Mouse (Mus musculus): ENCODE results near the gene Majin.

Majin gene

DNA sequence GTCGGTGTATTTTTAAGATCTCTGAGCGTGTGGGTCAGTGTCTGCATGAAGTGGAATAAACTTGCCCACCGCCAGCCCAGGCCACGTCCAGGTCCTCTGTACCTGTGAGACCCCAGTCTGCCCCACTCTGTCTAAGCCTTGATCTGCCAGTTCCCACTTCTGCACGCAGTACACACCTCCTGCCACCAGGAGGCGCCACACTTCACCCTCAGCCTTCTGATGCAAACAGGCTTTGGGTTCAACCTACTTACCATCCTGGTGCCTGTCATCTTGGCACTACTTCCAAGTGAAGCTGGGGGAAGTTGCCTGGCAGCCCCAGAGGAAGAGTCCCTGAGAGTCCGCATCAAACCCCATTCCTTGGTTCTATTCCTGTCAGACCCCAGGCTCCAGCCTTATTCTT, 78.0 kb downstream of the Majin start:
- in situ Hi-C loops (cut with MseI, MboI), result loop anchor here (5.0 to 10.0 kb wide), 2 partner anchors 63 to 70 kb away; partner anchors contain the start of gene Men1 (in 1 of the 2)

DNA sequence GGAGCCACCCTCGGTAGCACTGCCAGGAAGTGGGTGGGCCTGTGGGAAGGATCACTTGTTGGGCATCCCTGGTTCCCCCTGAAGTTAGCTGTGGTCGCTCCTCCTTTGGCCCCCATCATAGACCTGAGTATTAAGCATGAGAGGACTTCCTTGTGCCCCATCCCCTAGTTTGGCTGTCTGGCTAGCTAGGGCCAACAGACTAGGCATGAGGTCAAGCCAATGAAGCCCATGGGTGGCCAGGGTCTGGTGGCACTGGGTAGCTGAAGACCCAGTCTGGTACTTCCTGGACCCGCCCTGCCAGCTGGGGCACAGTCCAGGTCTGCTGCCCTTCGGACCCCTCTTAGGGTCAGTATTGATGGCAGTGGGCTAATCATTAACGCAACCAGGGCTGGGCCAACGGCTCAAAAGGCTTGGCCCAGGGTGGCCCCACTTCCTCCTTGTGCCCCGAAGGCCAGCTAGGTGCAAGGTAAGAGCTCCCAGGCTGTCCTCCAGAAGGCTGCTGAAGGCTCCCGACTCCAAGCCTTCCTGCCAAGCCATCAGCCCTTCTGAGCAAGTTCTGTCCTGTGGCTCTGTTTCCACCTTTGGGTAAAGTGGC, 78.7 kb downstream of the Majin start:
- in situ Hi-C loops (cut with MseI, MboI), result loop anchor here (5.0 to 10.0 kb wide), 2 partner anchors 62 to 69 kb away; partner anchors contain the start of gene Men1 (in 1 of the 2)

DNA sequence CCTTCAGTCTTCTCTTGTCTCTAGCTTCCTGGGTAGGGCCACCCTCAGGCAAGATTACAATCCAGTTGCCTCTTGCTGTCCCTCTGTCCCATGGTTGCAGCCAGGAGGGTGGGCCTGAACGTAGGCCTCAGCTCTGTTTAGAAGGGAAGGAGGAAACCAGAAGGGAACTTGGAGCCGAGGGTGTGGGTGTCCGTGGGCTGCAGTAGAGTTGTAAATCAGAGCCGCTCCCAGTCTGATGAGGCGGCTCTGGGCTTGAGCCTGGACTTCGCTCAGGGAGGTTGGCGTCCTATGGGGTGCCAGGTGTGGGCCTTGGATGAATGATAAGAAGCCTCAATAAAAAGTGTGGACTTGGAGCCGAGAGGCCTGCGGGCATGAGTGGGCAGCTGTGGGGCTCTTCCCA, 80.0 kb downstream of the Majin start:
- in situ Hi-C loops (cut with MseI, MboI), result loop anchor here (5.0 to 10.0 kb wide), 2 partner anchors 61 to 68 kb away; partner anchors contain the start of gene Men1 (in 1 of the 2)

DNA sequence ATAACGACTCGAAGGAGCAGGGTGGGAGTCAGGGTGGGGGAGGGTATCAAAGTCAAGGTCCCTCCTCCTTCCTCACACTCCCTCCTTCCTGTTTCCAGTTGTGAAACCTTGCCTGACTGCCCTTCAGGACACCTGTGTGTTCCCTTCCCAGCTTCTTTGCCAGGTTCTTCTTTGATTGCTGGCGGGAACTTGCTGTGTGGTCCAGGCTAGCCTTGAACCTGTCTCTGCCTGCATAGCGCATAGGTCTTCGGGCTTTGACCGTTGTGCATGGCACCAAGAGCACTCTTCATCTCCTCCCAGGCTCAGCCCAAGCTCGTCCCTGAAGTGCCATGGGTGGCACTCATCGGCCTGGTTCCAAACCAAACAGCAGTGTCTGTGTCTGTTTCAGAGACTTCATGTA, 80.8 kb downstream of the Majin start:
- in situ Hi-C loops (cut with MseI, MboI), result loop anchor here (5.0 to 10.0 kb wide), 3 partner anchors 37 to 67 kb away; partner anchors contain the start of gene Men1 (in 1 of the 2)

DNA sequence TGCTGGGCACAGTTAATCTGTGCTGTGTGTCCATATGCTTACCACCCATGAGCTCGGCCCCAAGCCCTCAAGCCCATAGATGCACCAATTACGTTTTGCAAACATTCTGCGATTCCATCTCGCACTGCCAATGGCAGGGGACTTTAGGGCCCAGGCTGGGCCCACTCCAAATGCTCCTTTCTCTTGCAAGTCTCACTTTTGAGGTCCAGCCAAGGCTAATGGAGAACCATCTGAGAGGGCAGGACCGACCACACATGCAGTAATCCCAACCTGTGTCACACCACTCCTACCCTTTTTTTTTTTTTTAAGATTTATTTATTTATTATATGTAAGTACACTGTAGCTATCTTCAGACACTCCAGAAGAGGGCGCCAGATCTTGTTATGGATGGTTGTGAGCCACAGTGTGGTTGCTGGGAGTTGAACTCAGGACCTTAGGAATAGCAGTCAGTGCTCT, 81.6 kb downstream of the Majin start:
- in situ Hi-C loops (cut with MseI, MboI), result loop anchor here in 1 of 2 experiments (5.0 to 10.0 kb wide), 2 partner anchors 37 to 59 kb away; no protein-coding TSS in a partner anchor

DNA sequence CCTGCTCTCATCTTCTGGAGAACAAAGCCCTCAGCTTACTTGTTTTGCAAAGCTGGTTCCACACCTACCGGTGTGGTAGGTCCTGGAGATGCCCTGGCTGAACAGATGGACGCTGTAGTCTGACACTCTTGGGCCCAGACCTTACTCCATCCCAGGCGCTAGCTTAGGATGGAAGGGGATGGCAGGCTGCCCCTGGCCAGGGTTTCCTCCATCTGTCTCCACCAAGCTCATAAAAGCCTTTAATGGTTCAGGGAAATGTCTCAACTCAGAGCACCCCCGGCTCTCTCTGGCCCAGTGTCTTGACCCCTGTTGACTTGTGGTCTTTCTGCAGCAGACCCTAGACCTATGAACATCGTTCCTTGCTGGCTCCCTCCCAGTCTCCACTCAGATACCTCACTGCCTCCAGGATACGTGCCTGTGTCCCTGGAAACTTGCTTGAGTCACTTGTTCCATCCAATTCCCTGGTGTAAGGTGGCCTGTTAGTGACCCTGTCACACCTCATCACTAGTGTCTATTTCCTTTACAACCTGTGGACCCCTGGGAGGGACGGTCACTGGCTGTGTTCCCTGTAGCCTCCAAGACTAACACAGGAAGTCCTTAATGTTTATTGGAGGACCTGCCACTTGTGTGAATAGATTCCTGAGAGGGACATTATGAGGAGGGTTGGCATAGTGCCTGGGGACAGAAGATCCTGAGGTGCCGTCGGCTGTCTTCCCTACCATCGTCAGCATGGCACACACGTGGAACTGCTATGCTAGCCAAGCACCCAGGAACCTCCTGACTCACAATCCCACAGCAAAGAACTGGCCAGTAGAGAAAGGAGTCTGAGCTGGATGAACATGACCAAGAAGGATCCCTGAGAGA, 83.3 kb downstream of the Majin start:
- in situ Hi-C loops (cut with MseI, MboI), result loop anchor here in 1 of 2 experiments (5.0 to 10.0 kb wide), 2 partner anchors 35 to 57 kb away; no protein-coding TSS in a partner anchor

DNA sequence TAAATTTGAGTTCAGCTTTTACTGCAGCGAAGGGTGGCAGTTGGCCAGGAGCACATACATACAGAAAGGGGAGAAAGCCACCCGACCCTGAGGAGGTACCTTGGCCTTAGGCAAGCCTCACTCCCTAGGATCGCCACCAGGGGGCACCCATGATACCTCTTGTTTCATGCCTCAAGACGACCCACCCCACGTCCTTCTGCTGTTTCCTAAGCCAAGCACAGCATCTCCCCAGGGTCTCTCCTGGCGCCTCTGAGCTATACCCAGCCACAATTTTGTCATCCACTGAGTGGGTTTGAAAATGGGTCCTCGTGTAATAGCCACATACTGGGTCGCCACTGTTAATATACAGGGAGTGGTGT, 84.0 kb downstream of the Majin start:
- in situ Hi-C loops (cut with MseI, MboI), result loop anchor here in 1 of 2 experiments (5.0 to 10.0 kb wide), 2 partner anchors 34 to 57 kb away; no protein-coding TSS in a partner anchor

DNA sequence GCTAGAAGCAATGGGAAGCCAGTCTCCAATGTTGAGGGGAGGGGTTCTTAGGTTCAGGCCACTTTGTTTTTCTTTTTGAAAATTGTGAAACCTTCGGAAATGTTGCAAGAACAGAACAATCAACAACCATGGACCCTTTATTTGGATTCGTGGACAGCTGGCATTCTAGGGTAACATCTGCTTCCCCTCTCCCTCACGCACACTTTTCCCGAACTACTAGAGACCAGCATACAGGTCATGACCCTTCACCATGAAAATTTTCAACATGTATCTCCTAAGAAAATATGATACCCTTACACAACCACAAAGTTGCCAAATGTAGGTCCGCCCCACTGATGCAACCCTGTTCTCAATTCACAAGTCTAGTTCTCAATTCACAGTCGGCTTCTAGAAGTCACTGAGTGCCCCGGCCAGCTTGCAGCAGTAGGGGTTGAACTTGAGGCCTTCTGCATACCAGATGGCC, 84.5 kb downstream of the Majin start:
- in situ Hi-C loops (cut with MseI, MboI), result loop anchor here in 1 of 2 experiments (5.0 to 10.0 kb wide), 2 partner anchors 34 to 56 kb away; no protein-coding TSS in a partner anchor

DNA sequence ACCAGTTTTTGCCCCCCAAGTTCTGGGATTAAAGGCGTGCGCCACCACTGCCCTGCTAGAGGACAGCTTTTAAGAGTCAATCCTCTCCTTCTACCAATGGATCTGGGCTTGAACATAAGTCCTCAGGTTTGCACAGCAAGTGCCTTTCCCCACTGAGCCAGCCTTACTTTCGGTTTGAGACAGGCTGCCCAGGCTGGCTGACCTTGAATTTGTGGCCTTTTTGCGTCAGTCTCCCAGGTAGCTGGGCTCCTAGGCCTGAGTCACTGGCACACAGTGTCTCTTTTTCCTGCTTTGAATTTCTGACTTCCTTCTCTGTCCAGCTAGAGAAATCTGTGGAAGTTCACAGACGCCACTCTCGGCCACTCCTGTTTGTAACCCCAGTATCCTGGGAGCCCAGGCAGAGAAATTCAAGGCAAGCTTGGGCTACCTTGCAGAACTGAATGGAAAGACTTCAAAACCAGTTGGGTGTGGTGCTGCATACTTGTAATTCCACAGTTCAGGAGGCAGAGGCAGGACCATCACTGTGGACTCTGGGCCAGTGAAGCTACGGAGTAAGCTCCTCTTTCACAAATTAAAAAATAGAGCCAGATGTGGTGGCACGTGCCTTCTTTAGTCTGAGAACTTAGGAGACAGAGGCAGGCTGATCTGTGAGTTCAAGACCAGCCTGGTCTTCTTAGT, 85.7 kb downstream of the Majin start:
- in situ Hi-C loops (cut with MseI, MboI), result loop anchor here (5.0 to 10.0 kb wide), 3 partner anchors 32 to 55 kb away; partner anchors contain the start of gene Cdc42bpg (in 1 of the 2)

DNA sequence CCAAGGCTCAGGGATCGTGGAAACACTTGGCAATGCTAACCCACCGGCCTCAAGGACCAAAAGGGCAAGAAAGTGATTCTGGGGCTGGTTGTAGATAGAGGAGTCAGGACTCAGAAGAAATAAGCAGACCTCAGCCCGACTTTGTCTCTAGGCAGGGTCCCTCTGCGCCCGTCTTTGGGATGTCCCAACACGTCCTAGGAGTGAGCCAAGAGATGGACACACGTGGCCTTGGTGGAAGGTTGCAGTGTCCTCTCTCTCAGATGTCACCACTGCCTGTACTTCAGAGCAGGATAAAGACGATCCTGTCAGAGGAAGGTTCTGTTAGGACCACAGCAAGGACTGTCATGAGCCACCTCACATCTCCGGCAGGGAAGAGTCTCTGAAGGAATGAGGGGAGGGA, 86.5 kb downstream of the Majin start:
- in situ Hi-C loops (cut with MseI, MboI), result loop anchor here in 1 of 2 experiments (5.0 kb wide), 1 partner anchor 37 kb away; the partner anchor contains the start of gene Cdc42bpg

DNA sequence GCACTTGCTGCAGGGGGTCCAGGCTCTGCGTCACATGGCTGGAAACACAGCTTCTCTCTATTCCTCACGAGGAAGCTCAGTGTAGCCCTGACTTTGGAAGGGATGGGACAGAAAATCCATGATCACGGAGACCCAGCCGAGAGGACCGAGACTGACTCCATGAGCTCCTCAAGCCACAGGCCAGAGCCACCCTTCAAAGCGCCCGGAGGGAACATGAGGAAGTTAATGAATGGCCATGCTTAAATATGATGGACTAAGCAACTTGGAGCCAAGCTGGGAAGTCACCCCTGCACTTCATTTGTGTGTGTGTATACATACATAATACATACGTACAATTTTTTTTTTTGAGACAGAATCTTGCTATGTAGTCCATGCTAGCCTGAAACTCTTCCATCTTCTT, 87.0 kb downstream of the Majin start:
- in situ Hi-C loops (cut with MseI, MboI), result loop anchor here in 1 of 2 experiments (5.0 kb wide), 1 partner anchor 36 kb away; the partner anchor contains the start of gene Cdc42bpg

DNA sequence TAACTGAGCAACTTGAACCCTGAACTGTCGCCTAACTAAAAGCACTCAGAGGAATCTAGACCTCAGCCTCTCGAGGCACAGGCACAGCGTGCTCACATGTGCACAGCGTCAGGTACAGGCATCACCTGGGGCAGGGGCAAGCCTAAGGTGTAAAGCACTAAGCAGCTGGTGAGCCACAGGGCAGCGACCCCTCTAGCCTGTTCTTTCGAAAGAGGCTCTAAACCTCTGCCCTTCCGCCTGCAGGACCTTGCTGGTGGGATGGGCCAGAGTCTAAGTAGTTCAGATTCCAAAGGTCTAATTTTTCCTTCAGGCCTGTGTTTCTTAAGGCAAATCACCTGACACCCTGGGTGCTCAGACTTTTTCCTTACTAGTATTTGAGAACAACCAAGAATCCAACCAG, 87.9 kb downstream of the Majin start:
- in situ Hi-C loops (cut with MseI, MboI), result loop anchor here in 1 of 2 experiments (5.0 kb wide), 1 partner anchor 35 kb away; the partner anchor contains the start of gene Cdc42bpg

DNA sequence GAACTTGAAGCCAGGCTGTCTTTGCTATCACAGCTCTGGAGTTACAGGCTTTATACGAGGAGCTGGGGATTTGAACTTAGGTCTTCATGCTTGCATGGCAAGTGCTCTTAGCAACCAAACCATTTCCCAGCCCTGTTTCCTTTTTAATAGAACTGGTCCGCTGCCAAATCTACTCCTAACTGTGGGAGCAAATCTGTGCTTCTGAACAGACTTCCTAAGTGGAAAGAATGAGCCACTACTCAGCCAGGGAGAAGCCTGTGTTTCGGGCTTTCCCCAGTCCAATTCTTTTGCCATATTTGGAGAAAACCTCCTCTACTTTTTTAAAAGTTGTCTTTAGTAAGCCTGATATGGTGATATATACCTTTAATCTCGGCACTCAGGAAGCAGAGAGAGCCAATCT, 88.5 kb downstream of the Majin start:
- in situ Hi-C loops (cut with MseI, MboI), result loop anchor here in 1 of 2 experiments (5.0 kb wide), 1 partner anchor 35 kb away; the partner anchor contains the start of gene Cdc42bpg

DNA sequence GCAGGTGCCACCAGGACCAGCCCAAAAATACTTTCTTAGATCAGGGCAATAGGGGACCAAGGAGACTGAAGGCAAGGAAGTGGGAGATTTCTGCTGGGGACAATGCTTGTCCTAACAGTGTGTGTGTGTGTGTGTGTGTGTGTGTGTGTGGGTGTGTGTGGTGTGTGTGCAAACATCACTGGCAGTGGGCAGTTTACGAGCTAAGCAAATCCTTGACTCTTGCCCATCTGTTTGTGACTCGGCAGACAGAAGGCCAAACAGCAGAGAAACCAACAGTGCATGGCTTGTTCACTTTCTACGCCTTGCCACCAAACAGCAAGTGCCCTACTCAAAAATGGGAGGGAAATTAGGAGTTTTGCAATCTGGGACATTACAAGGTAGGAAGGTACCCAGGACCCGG, 89.4 kb downstream of the Majin start:
- in situ Hi-C loops (cut with MseI, MboI), result loop anchor here in 1 of 2 experiments (5.0 kb wide), 1 partner anchor 34 kb away; the partner anchor contains the start of gene Cdc42bpg
